Mouse (Mus musculus) liver, embryonic 15.5 days (tissue): Measurements from ENCODE around the gene S1pr1. TPM values are rescaled to one million over a fixed set of nuclear protein-coding genes. Genes with fewer than 3 reads are reported as not detected.

Source experiments
- ATAC-seq: fragments of 200-750 bp; cut with Nextera tagmentation; 2 replicates; pipeline ENCODE4 v1.8.0; 2017; ENCODE audit warnings: moderate number of reproducible peaks, mild to moderate bottlenecking, moderate library complexity; ENCODE audit not compliant: insufficient read depth
- H3K27ac ChIP-seq: fragments of 300-500 bp; sonication (generic); replicated peaks from 2 replicates; pipeline ENCODE4 v1.5.1; 2015; ENCODE audit warnings: mild to moderate bottlenecking, inconsistent platforms
- H3K27me3 ChIP-seq: fragments of 300-500 bp; sonication (generic); 2 replicates; pipeline ENCODE4 v1.6.1; 2015; ENCODE audit warnings: mild to moderate bottlenecking, inconsistent platforms
- H3K36me3 ChIP-seq: fragments of 300-500 bp; sonication (generic); replicated peaks from 2 replicates; pipeline ENCODE4 v1.6.1; 2015; ENCODE audit warnings: moderate library complexity, mild to moderate bottlenecking, inconsistent platforms
- H3K4me1 ChIP-seq: fragments of 300-500 bp; sonication (generic); replicated peaks from 2 replicates; pipeline ENCODE4 v1.6.1; 2015; ENCODE audit warnings: inconsistent platforms
- H3K4me2 ChIP-seq: fragments of 300-500 bp; sonication (generic); 2 replicates; pipeline ENCODE4 v1.6.1; 2015; ENCODE audit warnings: moderate library complexity, mild to moderate bottlenecking, inconsistent platforms
- H3K4me3 ChIP-seq: fragments of 300-500 bp; sonication (generic); replicated peaks from 2 replicates; pipeline ENCODE4 v1.5.1; 2015; ENCODE audit warnings: mild to moderate bottlenecking, inconsistent platforms
- H3K9ac ChIP-seq: fragments of 300-500 bp; sonication (generic); 2 replicates; pipeline ENCODE4 v1.6.1; 2015; ENCODE audit warnings: moderate library complexity, mild to moderate bottlenecking, inconsistent platforms
- H3K9me3 ChIP-seq: fragments of 300-500 bp; sonication (generic); replicated peaks from 2 replicates; pipeline ENCODE4 v1.6.1; 2016; ENCODE audit warnings: inconsistent platforms
- WGBS: fragments of 180-500 bp; shearing (Covaris S2); methylation state at CpG from one replicate; pipeline ENCODE4 v1.1.7; 2015; ENCODE audit warnings: mixed read lengths; ENCODE audit not compliant: insufficient replicate concordance; 5-methylcytosine and 5-hydroxymethylcytosine counted together
- polyA plus RNA-seq: library from polyadenylated mRNA; unstranded; fragments of >200 nt; fragmentation: Nextera tagmentation; extraction: Ambion mirVana; gene quantifications from 2 replicates; pipeline ENCODE4 v1.2.1, GENCODE M21; 2015

S1pr1 gene
- polyA plus RNA-seq, 1 experiment from 2014 or later, result 8.8 TPM

DNA sequence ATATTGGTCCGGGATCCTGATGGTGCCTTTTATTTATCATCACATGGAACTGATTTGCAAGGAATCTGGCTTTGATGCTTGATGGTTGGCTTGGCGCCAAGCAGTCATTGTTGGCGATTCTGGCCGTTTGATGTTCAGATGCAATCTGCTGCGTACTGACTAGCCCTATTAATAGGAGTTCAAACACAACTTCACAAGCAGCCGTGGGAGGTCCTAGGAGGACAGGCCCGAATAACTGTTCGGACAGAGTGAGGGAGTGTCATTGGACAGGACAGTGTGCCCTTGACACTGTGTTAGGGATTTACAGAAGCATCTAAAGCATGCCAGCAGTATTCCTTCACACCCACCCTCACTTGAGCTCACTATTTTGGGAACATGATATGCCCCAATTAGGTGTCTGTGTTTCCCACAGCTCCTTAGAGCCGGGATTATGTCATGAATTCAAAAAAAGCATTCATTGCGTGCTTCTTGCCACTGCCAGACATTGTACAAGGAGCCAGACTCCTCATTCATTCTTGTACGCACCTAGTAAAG is 23.0 kb upstream of the S1pr1 start:
- Histone ChIP-seq H3K4me2 (no peak overlapping the region), H3K9ac (no peak overlapping the region), H3K27ac (no peak overlapping the region), H3K27me3 (no peaks in the 10 kb centered on the region), H3K9me3 (no peaks in the 10 kb centered on the region), H3K36me3 (no peaks in the 10 kb centered on the region), H3K4me1 (0 out of 2 replicates have a peak, but pooled peaks cover 2% of the 10 kb centered on the region), H3K4me3 (no peak overlapping the region)
- 65% methylated on average over 11 of the region's 11 CpGs for WGBS
- no peak for ATAC-seq

DNA sequence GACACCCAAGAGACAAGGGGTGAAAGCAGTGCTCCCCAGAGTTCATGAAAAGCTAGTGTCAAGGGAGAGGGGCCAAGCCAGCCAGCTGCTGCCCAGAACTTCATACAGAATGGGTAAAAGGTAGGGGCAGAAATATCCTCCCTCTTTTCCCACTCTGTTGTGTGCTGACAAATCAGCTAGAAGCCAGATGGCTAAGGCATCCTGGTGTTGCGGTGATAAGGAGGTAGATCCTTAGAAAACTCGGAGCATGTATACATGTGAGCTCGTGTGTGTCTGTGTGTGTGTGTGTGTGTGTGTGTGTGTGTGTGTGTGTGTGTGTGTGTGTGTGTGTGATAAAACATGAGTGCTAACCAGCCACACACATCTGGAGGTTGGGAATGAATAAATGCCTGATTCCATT is 20.7 kb upstream of the S1pr1 start:
- WGBS, result 61% methylated on average over 3 of the region's 3 CpGs
- Histone ChIP-seq H3K27ac (no peak overlapping the region), H3K36me3 (no peaks in the 10 kb centered on the region), H3K4me3 (no peak overlapping the region), H3K9ac (no peak overlapping the region), H3K4me1 (no peaks in the 10 kb centered on the region), H3K4me2 (no peak overlapping the region), H3K27me3 (no peaks in the 10 kb centered on the region), H3K9me3 (no peaks in the 10 kb centered on the region)
- no peak for ATAC-seq

DNA sequence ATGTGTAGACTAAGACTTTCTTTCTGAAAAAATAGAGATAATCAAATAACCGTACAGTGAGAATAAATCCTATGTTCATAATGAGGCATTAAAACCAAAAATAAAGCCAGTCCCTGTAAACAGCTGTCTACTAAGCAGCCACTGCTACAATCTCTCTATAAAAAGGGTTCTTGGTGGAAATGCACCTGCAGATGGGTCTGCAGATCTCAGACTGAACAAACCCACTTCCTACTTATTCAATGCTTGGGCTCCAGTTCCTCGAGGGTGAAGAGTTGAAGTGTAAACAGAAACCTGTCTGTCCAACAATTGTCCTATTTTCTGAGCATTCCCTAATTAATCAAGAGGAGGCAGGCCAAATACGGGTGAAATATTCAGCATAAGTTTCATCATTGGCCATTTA is 20.0 kb upstream of the S1pr1 start:
- 51% methylated on average over 3 of the region's 3 CpGs for WGBS
- Histone ChIP-seq H3K9ac (no peak overlapping the region), H3K4me2 (no peak overlapping the region), H3K36me3 (no peaks in the 10 kb centered on the region), H3K9me3 (no peaks in the 10 kb centered on the region), H3K4me3 (no peak overlapping the region), H3K27me3 (no peaks in the 10 kb centered on the region), H3K27ac (no peak overlapping the region), H3K4me1 (no peaks in the 10 kb centered on the region)
- no peak for ATAC-seq

DNA sequence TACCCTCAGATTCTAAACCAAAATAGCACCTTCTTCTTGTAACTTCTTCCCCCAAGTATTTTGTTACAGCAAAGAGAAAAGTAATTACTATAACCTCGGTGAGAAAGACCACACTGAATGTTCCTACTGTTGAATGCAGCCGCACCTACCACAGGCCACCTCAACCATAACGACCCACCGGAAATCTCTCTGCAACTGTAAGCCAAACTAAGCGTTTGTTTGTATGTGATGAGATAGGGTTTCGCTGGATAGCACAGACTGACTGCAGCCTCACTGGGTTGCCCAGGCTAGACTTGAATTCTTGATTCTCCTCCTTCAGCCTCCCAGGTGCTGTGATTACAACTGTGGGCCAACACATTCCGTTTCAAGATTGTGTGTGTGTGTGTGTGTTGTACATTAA is 15.5 kb upstream of the S1pr1 start:
- no peak overlapping the region for H3K4me3 ChIP-seq
- no peak overlapping the region for H3K4me2 ChIP-seq
- no peaks in the 10 kb centered on the region for H3K36me3 ChIP-seq
- no peak overlapping the region for H3K9ac ChIP-seq
- no peak overlapping the region for H3K27ac ChIP-seq
- 73% methylated on average over 7 of the region's 7 CpGs for WGBS
- H3K4me1 ChIP-seq, result no peaks in the 10 kb centered on the region
- no peak for ATAC-seq
- no peaks in the 10 kb centered on the region for H3K9me3 ChIP-seq
- no peaks in the 10 kb centered on the region for H3K27me3 ChIP-seq

DNA sequence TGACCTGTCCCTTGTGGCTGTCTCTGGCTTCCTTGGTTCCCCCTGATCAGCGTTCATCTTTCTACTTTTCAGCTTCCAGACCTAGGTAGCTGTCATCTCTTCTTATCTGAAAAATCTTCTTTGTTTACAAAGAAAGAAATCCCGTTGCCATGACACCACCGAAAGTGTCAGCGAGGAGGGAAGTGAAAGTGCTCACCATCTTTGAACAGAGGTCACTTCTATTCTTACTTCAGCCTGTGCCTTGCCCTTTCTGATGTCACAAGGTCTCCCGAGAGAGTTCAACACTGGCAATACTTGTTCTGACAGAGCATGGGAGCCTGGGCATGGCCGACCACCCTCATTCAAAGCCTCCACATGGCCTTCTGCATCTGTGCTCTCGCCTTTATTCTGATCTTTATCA is 14.3 kb upstream of the S1pr1 start:
- no peak overlapping the region for H3K9ac ChIP-seq
- no peak overlapping the region for H3K27ac ChIP-seq
- H3K4me1 ChIP-seq, result no peaks in the 10 kb centered on the region
- ATAC-seq, result no peak
- no peak overlapping the region for H3K4me3 ChIP-seq
- H3K27me3 ChIP-seq, result no peaks in the 10 kb centered on the region
- H3K4me2 ChIP-seq, result no peak overlapping the region
- WGBS, result 42% methylated on average over 7 of the region's 7 CpGs
- H3K9me3 ChIP-seq, result no peaks in the 10 kb centered on the region
- H3K36me3 ChIP-seq, result no peaks in the 10 kb centered on the region

DNA sequence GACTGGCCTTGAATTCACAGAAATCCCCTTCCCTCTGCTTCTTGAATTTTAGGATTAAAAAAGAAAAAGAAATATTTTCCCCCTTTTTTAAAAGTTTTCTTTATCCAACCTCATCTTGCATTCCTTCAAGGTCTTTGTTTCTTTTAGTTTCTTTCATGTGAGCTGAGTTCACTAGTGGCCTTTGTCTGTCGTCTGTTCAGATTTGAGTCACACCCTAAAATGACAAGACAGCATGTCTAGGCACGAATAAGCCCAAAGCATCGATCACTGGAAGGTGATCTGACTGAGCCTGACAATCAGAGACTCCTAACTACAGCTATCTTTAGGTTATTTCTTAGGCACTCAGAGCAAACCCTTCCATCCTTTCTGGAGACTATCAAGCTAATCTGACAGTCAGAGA is 13.3 kb upstream of the S1pr1 start:
- WGBS, result 53% methylated on average over 3 of the region's 3 CpGs
- Histone ChIP-seq H3K27me3 (no peaks in the 10 kb centered on the region), H3K4me1 (no peaks in the 10 kb centered on the region), H3K4me3 (no peak overlapping the region), H3K9ac (no peak overlapping the region), H3K36me3 (no peaks in the 10 kb centered on the region), H3K27ac (no peak overlapping the region), H3K4me2 (no peak overlapping the region), H3K9me3 (no peaks in the 10 kb centered on the region)
- ATAC-seq, result no peak

DNA sequence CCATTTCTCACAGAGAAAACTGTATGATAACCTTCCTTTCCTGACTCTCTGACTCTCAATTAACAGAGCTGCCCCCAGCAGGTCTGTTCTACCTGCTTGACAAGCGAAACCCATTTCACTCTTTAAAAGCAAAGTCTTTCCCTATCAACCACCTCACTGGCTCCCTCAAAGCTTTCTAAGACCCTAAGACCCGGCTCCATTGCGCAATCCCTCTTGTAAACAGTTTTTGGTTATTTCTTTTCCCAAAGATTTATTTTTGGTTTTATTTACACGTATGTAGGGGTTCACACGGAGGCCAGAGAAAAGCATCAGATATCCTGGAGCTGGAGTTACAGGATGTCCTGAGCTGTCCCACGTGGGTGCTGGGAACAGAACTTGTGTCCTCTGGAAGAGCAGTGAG is 4.0 kb upstream of the S1pr1 start:
- Histone ChIP-seq H3K27ac (no peak overlapping the region), H3K4me2 (no peak overlapping the region), H3K9me3 (no peaks in the 10 kb centered on the region), H3K9ac (no peak overlapping the region), H3K4me1 (peaks cover 33% of the 10 kb centered on the region), H3K27me3 (no peaks in the 10 kb centered on the region), H3K4me3 (no peak overlapping the region), H3K36me3 (no peaks in the 10 kb centered on the region)
- WGBS, result 65% methylated on average over 6 of the region's 6 CpGs
- ATAC-seq, result no peak

DNA sequence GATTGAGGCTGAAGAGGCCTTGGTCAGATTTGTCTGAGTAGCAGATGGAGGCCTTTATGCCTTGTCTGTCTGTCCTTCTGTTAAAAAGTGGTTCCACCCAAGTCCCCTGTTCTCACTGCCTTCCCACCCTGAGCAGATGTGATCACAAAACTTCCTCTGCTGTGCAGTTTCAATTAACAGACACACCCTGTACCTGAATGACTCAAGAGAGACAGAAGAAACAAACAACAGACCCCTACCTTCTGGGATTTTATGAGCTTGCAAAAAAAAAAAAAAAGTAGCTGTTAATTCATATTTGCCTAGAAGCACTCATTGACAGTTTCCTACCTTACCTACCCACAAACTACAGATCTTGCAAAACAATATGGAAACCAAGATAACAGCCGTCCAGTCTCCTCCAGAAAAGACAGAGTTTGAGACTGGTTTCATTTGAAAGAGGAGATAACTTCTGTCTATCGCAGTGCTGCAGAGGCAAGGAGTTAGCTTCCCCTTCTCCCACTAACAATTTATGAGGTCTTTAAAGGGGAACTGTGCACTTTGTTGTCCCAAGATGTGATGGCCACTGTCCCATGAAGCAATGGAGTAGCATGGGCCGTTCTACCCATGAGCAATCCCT is 1.1 kb upstream of the S1pr1 start:
- no peaks in the 10 kb centered on the region for H3K9me3 ChIP-seq
- no peak overlapping the region for H3K9ac ChIP-seq
- H3K4me2 ChIP-seq, result peak overlapping the region; percentile 90
- H3K27me3 ChIP-seq, result no peaks in the 10 kb centered on the region
- peaks cover 41% of the 10 kb centered on the region for H3K4me1 ChIP-seq
- ATAC-seq, result peak; percentile 65
- peaks cover 10% of the 10 kb centered on the region for H3K36me3 ChIP-seq
- peak overlapping the region; percentile 71; the same call in 1 of the 2 replicates for H3K27ac ChIP-seq
- H3K4me3 ChIP-seq, result peak overlapping the region; percentile 64
- 14% methylated on average over 3 of the region's 3 CpGs for WGBS

DNA sequence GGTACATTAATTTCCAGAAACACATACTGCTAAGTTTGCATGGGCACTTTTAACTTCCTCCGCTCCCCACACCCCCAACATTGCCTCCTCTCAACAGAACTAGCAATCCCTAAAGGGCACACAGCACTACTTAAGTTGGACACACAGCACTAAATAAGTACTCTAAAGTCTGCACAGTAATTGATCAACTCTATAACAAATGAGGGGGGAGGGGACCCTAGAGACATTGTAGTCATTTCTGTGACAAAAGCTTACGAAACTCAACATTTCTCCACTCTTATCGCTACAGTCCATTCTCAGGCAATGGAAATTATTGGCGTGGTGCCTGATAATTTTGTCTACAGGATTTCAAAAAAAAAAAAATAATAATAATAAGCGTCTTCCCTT is 830 bp downstream of the S1pr1 start:
- Histone ChIP-seq H3K9ac (peak overlapping the region; percentile 30; the same call in 1 of the 2 replicates), H3K36me3 (peaks cover 10% of the 10 kb centered on the region), H3K4me2 (peak overlapping the region; percentile 90), H3K27ac (peak overlapping the region; percentile 71; the same call in 1 of the 2 replicates), H3K9me3 (no peaks in the 10 kb centered on the region), H3K4me1 (peaks cover 41% of the 10 kb centered on the region), H3K4me3 (peak overlapping the region; percentile 64), H3K27me3 (no peaks in the 10 kb centered on the region)
- WGBS, result 3% methylated on average over 5 of the region's 5 CpGs
- no peak for ATAC-seq

DNA sequence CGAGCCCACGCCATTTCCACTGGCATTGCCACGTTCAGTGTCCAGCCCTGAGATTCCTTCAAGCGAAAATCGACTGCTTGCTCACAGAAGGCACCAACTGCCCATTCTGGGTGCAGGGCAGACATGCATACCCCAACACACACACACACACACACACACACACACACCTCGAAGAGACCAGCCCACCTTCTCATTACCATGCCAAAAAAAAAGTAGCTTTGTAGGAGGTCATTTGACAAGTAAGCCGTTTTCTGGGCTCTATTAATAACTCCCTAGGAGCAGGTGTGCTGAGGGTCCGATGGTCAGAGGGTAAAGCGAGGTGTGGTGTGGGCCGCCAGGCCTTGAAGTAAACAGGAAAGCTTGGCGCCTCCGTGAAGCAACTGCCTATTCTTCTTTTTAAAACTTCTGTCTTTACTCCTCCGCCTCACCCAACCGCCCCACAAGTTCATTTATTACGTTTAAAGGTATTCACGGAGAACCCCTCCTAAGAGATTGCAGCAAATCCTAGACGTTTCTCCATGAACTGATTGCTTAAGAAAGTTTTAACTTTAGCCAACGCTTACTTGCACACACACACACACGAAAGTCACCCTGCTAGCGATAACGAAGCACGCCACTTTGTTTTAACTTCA is 1.3 kb downstream of the S1pr1 start:
- Histone ChIP-seq H3K27me3 (no peaks in the 10 kb centered on the region), H3K9me3 (no peaks in the 10 kb centered on the region), H3K4me2 (peak overlapping the region; percentile 90), H3K36me3 (peaks cover 10% of the 10 kb centered on the region), H3K9ac (peak overlapping the region; percentile 30; the same call in 1 of the 2 replicates), H3K4me3 (peak overlapping the region; percentile 64), H3K27ac (peak overlapping the region; percentile 45; the same call in 1 of the 2 replicates), H3K4me1 (peaks cover 41% of the 10 kb centered on the region)
- WGBS, result 6% methylated on average over 22 of the region's 22 CpGs
- no peak for ATAC-seq

DNA sequence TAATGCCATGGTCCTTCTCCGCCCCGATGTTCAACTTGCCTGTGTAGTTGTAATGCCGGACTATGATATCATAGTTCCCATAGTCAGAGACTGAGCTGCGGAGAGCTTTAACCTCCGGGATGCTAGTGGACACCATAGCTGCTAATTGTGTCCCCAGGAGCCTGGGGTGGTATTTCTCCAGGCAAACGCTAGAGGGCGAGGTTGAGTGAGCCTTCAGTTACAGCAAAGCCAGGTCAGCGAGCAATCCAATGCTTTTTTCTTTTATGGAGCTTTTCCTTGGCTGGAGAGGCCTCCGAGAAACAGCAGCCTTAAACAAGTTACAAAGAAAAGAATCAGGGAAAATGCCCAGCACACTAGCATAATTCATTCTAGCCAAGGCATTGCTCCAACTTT is 2.1 kb downstream of the S1pr1 start:
- H3K27me3 ChIP-seq, result no peaks in the 10 kb centered on the region
- H3K4me2 ChIP-seq, result peak overlapping the region; percentile 90; the same call in 1 of the 2 replicates
- peak overlapping the region; percentile 64 for H3K4me3 ChIP-seq
- peaks cover 10% of the 10 kb centered on the region for H3K36me3 ChIP-seq
- no peaks in the 10 kb centered on the region for H3K9me3 ChIP-seq
- 9% methylated on average over 9 of the region's 9 CpGs for WGBS
- ATAC-seq, result no peak
- H3K27ac ChIP-seq, result 0 out of 2 replicates have a peak overlapping the region, but pooled peaks have one; percentile 45
- peaks cover 41% of the 10 kb centered on the region for H3K4me1 ChIP-seq
- no peak overlapping the region for H3K9ac ChIP-seq
